8 mouse cellular contexts compared by ENCODE assay signal in genomic region chr10:117844782-117845596, GRCm38 (mm10). TPM values are rescaled to one million over a fixed set of nuclear protein-coding genes. Genes with fewer than 3 reads are reported as not detected.
A peak's percentile ranks its signal among the peaks of the same experiment; 100 is the strongest.
DNase-seq lines count a peak whose midpoint lies in the region; ATAC-seq and TF ChIP-seq lines count a peak whose summit lies in the region.

No protein-coding gene starts in this region.

- under 1% methylated on average over 51 of the region's 52 CpGs for WGBS in heart, embryonic 13.5 days
- WGBS in kidney, postnatal 0 days: 1% methylated on average over 45 of the region's 52 CpGs
- WGBS in liver, embryonic 14.5 days (ENCODE audit: insufficient replicate concordance): under 1% methylated on average over 52 of the region's 52 CpGs
- 2% methylated on average over 43 of the region's 52 CpGs for WGBS in stomach, embryonic 14.5 days

- no peaks in the 10 kb centered on the region for H3K36me3 ChIP-seq in heart, embryonic 13.5 days
- H3K36me3 ChIP-seq in kidney, postnatal 0 days (ENCODE audit: insufficient read depth, low read length): no peaks in the 10 kb centered on the region
- H3K36me3 ChIP-seq in liver, embryonic 14.5 days (replicated peaks; ENCODE audit: control insufficient read depth, insufficient read depth, low read depth): no peaks in the 10 kb centered on the region
- no peaks in the 10 kb centered on the region for H3K36me3 ChIP-seq in stomach, embryonic 14.5 days (ENCODE audit: control insufficient read depth, insufficient read depth, low read length)

- H3K4me2 ChIP-seq in heart, embryonic 13.5 days: peak overlapping the region; percentile 75
- peak overlapping the region; percentile 77 for H3K4me2 ChIP-seq in kidney, postnatal 0 days (ENCODE audit: low read length)
- H3K4me2 ChIP-seq in liver, embryonic 14.5 days (ENCODE audit: low read depth): peak overlapping the region; percentile 92
- H3K4me2 ChIP-seq in stomach, embryonic 14.5 days (replicated peaks; ENCODE audit: low read depth, low read length): peak overlapping the region; percentile 60

- ATAC-seq in erythroid progenitor cell, adult 5-6 weeks (replicated peaks; ENCODE audit: low FRiP score, poor library complexity, severe bottlenecking): peak; percentile 35
- peak; percentile 11 for ATAC-seq in heart, embryonic 13.5 days (ENCODE audit: extremely low read depth, insufficient number of reproducible peaks, low FRiP score, low TSS enrichment)
- ATAC-seq in kidney, postnatal 0 days (replicated peaks; ENCODE audit: low FRiP score, low read depth): peak; percentile 62
- peak; percentile 34 for ATAC-seq in liver, embryonic 14.5 days (ENCODE audit: insufficient read depth)
- ATAC-seq in stomach, embryonic 14.5 days (ENCODE audit: insufficient number of reproducible peaks, insufficient read depth, low FRiP score, low read depth): peak; percentile 30

- no peak for TF ChIP-seq EP300 in liver, embryonic 14.5 days (IDR thresholded peaks at IDR 0.05; ENCODE audit: low read depth)

- DNase-seq in CD4-positive helper T cell, adult 2 months (ENCODE audit: low read depth, low spot score): peak; percentile 76
- peak; percentile 59 for DNase-seq in brain, adult 2 months (ENCODE audit: low read depth, low spot score)
- peak; percentile 81 for DNase-seq in kidney, postnatal 0 days (ENCODE audit: low spot score)
- peak in 1 of 3 experiments; percentile 40 for DNase-seq in liver, embryonic 14.5 days (ENCODE audit: low read depth in 3 of 3, low spot score in 3 of 3)
- peak; percentile 60 to 68 for DNase-seq in natural killer cell, adult 2 months (ENCODE audit: low spot score in 2 of 2)

- H3K27me3 ChIP-seq in heart, embryonic 13.5 days (replicated peaks): no peaks in the 10 kb centered on the region
- no peaks in the 10 kb centered on the region for H3K27me3 ChIP-seq in kidney, postnatal 0 days (ENCODE audit: insufficient read depth, low read length)
- no peaks in the 10 kb centered on the region for H3K27me3 ChIP-seq in liver, embryonic 14.5 days (ENCODE audit: control insufficient read depth, insufficient read depth, low read length)
- H3K27me3 ChIP-seq in stomach, embryonic 14.5 days (ENCODE audit: control insufficient read depth, insufficient read depth, low read length): no peaks in the 10 kb centered on the region

- H3K9ac ChIP-seq in heart, embryonic 13.5 days: peak overlapping the region; percentile 99
- peak overlapping the region; percentile 99 for H3K9ac ChIP-seq in kidney, postnatal 0 days (ENCODE audit: low read depth, low read length)
- H3K9ac ChIP-seq in liver, embryonic 14.5 days (replicated peaks): peak overlapping the region; percentile 94
- peak overlapping the region; percentile 97 for H3K9ac ChIP-seq in stomach, embryonic 14.5 days (replicated peaks; ENCODE audit: low read depth, low read length)

- peak overlapping the region; percentile 94 for H3K4me3 ChIP-seq in heart, embryonic 13.5 days
- H3K4me3 ChIP-seq in kidney, postnatal 0 days (replicated peaks; ENCODE audit: low read depth, low read length): peak overlapping the region; percentile 95
- peak overlapping the region; percentile 81 to 94 for H3K4me3 ChIP-seq in liver, embryonic 14.5 days (ENCODE audit: insufficient read depth in 1 of 2, low read depth in 2 of 2, low read length in 2 of 2)
- peak overlapping the region; percentile 86 for H3K4me3 ChIP-seq in stomach, embryonic 14.5 days (ENCODE audit: low read depth, low read length)

- peak overlapping the region; percentile 98 for H3K27ac ChIP-seq in heart, embryonic 13.5 days (replicated peaks)
- peak overlapping the region; percentile 99 for H3K27ac ChIP-seq in kidney, postnatal 0 days
- H3K27ac ChIP-seq in liver, embryonic 14.5 days: peak overlapping the region; percentile 85
- H3K27ac ChIP-seq in stomach, embryonic 14.5 days (ENCODE audit: low read length): peak overlapping the region; percentile 98

- H3K4me1 ChIP-seq in heart, embryonic 13.5 days: peaks cover 48% of the 10 kb centered on the region
- peaks cover 6% of the 10 kb centered on the region for H3K4me1 ChIP-seq in kidney, postnatal 0 days (replicated peaks; ENCODE audit: insufficient read depth, low read length)
- H3K4me1 ChIP-seq in liver, embryonic 14.5 days (replicated peaks; ENCODE audit: control insufficient read depth in 2 of 2, insufficient read depth in 2 of 2, low read length in 1 of 2): peaks cover 6 to 18% of the 10 kb centered on the region in 2 experiments
- peaks cover 18% of the 10 kb centered on the region for H3K4me1 ChIP-seq in stomach, embryonic 14.5 days (ENCODE audit: control insufficient read depth, insufficient read depth, low read length)

- no peaks in the 10 kb centered on the region for H3K9me3 ChIP-seq in heart, embryonic 13.5 days
- no peaks in the 10 kb centered on the region for H3K9me3 ChIP-seq in kidney, postnatal 0 days (replicated peaks; ENCODE audit: low read length)
- no peaks in the 10 kb centered on the region for H3K9me3 ChIP-seq in liver, embryonic 14.5 days (ENCODE audit: control insufficient read depth, low read length)
- no peaks in the 10 kb centered on the region for H3K9me3 ChIP-seq in stomach, embryonic 14.5 days (ENCODE audit: control insufficient read depth, low read depth, low read length)

- TF ChIP-seq CTCF in kidney, postnatal 0 days (IDR thresholded peaks at IDR 0.05; ENCODE audit: low read depth): no peak
- no peak for TF ChIP-seq CTCF in liver, embryonic 14.5 days (IDR thresholded peaks at IDR 0.05; ENCODE audit: low read depth)

RNA-seq across cellular contexts. Expression of gene Rap1b, which starts 0.8 kb away (rescaled TPM):
- 90.1 and 114 TPM in 2 replicates for total RNA-seq in erythroid progenitor cell, adult 5-6 weeks (2015; ENCODE audit: low replicate concordance)
- total RNA-seq in erythroid progenitor cell, adult 5-6 weeks (2017; ENCODE audit: low replicate concordance): 27.2 and 35.2 TPM in 2 replicates
- 119 and 129 TPM in 2 replicates for polyA plus RNA-seq in heart, embryonic 13.5 days (2015; fragmentation: Nextera tagmentation; extraction: Ambion mirVana)
- 174 TPM in 2 replicates for polyA plus RNA-seq in kidney, postnatal 0 days (2015; fragmentation: Nextera tagmentation; extraction: Ambion mirVana)
- 31.0 and 46.7 TPM in 2 replicates for polyA plus RNA-seq in liver, embryonic 14.5 days (2012; rRNA removed)
- polyA plus RNA-seq in liver, embryonic 14.5 days (2014; fragmentation: Nextera tagmentation; extraction: Ambion mirVana): 101 and 108 TPM in 2 replicates
- 178 and 194 TPM in 2 replicates for polyA plus RNA-seq in stomach, embryonic 14.5 days (2014; fragmentation: Nextera tagmentation; extraction: Ambion mirVana)

RNA-seq across cellular contexts. Expression of gene Nup107, which starts 52.5 kb away (rescaled TPM):
- total RNA-seq in erythroid progenitor cell, adult 5-6 weeks (2015; ENCODE audit: low replicate concordance): 73.5 and 76.7 TPM in 2 replicates
- 45.6 and 89.7 TPM in 2 replicates for total RNA-seq in erythroid progenitor cell, adult 5-6 weeks (2017; ENCODE audit: low replicate concordance)
- 40.2 and 44.1 TPM in 2 replicates for polyA plus RNA-seq in heart, embryonic 13.5 days (2015; fragmentation: Nextera tagmentation; extraction: Ambion mirVana)
- 34.9 and 37.9 TPM in 2 replicates for polyA plus RNA-seq in kidney, postnatal 0 days (2015; fragmentation: Nextera tagmentation; extraction: Ambion mirVana)
- polyA plus RNA-seq in liver, embryonic 14.5 days (2012; rRNA removed): 14.9 and 28.8 TPM in 2 replicates
- polyA plus RNA-seq in liver, embryonic 14.5 days (2014; fragmentation: Nextera tagmentation; extraction: Ambion mirVana): 45.0 and 46.8 TPM in 2 replicates
- polyA plus RNA-seq in stomach, embryonic 14.5 days (2014; fragmentation: Nextera tagmentation; extraction: Ambion mirVana): 61.7 and 62.6 TPM in 2 replicates

Comparison
In these comparisons a context has a peak if more than half of its experiments do, and no peak if none do; other contexts are left out.
1. ATAC-seq: peak in every context shown above with its lines; median percentile 62 in kidney, postnatal 0 days; 35 in erythroid progenitor cell, adult 5-6 weeks; 34 in liver, embryonic 14.5 days; 30 in stomach, embryonic 14.5 days; 11 in heart, embryonic 13.5 days.